Mouse (Mus musculus) midbrain, embryonic 12.5 days (tissue): ENCODE data around the gene Abcg5. TPM values are rescaled to one million over a fixed set of nuclear protein-coding genes. Genes with fewer than 3 reads are reported as not detected.

Experiments
- ATAC-seq: fragments of 200-750 bp; cut with Nextera tagmentation; 2 replicates; pipeline ENCODE4 v1.8.0; 2017; ENCODE audit warnings: low read depth, moderate TSS enrichment, moderate library complexity; ENCODE audit not compliant: low FRiP score
- H3K27ac ChIP-seq: fragments of 300-500 bp; sonication (generic); replicated peaks from 2 replicates; pipeline ENCODE4 v1.5.1; 2016; ENCODE audit warnings: mild to moderate bottlenecking
- H3K27me3 ChIP-seq: fragments of 300-500 bp; sonication (generic); 2 replicates; pipeline ENCODE4 v1.6.1; 2016; ENCODE audit warnings: mild to moderate bottlenecking
- H3K36me3 ChIP-seq: fragments of 300-500 bp; sonication (generic); 2 replicates; pipeline ENCODE4 v1.6.1; 2016
- H3K4me1 ChIP-seq: fragments of 300-500 bp; sonication (generic); 2 replicates; pipeline ENCODE4 v1.6.1; 2016
- H3K4me2 ChIP-seq: fragments of 300-500 bp; sonication (generic); replicated peaks from 2 replicates; pipeline ENCODE4 v1.6.1; 2016; ENCODE audit warnings: mild to moderate bottlenecking, moderate library complexity
- H3K4me3 ChIP-seq: fragments of 300-500 bp; sonication (generic); 2 replicates; pipeline ENCODE4 v1.5.1; 2016; ENCODE audit warnings: mild to moderate bottlenecking
- H3K9ac ChIP-seq: fragments of 300-500 bp; sonication (generic); replicated peaks from 2 replicates; pipeline ENCODE4 v1.6.1; 2016; ENCODE audit warnings: mild to moderate bottlenecking, moderate library complexity
- H3K9me3 ChIP-seq: fragments of 300-500 bp; sonication (generic); 2 replicates; pipeline ENCODE4 v1.6.1; 2016; ENCODE audit warnings: mild to moderate bottlenecking
- WGBS: fragments of 180-500 bp; shearing (Covaris S2); methylation state at CpG from one replicate; pipeline ENCODE4 v1.1.7; 2016; 5-methylcytosine and 5-hydroxymethylcytosine counted together
- polyA plus RNA-seq: library from polyadenylated mRNA; unstranded; fragments of >200 nt; fragmentation: Nextera tagmentation; extraction: Ambion mirVana; gene quantifications from 2 replicates; pipeline ENCODE4 v1.2.1, GENCODE M21; 2016

The Abcg5 gene
- polyA plus RNA-seq, 1 experiment from 2014 or later = 1.2 TPM

DNA sequence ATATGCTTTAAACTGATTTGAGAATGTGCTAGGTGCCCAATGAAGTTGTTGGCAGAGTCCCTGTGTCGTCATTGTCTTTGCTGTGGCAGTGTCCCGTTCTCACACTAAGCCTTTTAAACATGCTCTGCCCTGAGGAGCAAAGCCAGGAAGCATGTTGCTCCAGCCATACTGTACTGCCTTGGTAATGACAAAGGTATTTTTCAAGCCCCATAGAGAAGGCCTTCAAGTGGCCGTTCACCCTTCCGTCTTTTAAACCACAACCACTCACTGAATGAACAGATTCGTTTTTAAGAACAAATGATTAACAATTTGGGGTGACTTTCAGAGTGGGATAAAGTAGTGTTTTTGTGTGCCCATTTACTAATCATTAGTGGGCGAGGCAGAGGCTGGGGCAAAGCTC is 61.6 kb downstream of the Abcg5 start:
- no peak overlapping the region for H3K9ac ChIP-seq
- ATAC-seq = no peak
- H3K4me1 ChIP-seq = no peaks in the 10 kb centered on the region
- no peak overlapping the region for H3K27ac ChIP-seq
- H3K36me3 ChIP-seq = no peaks in the 10 kb centered on the region
- H3K27me3 ChIP-seq = no peaks in the 10 kb centered on the region; the same call in 1 of the 2 replicates
- H3K9me3 ChIP-seq = no peaks in the 10 kb centered on the region
- H3K4me2 ChIP-seq = no peak overlapping the region
- no peak overlapping the region for H3K4me3 ChIP-seq
- 85% methylated on average over 6 of the region's 6 CpGs for WGBS

DNA sequence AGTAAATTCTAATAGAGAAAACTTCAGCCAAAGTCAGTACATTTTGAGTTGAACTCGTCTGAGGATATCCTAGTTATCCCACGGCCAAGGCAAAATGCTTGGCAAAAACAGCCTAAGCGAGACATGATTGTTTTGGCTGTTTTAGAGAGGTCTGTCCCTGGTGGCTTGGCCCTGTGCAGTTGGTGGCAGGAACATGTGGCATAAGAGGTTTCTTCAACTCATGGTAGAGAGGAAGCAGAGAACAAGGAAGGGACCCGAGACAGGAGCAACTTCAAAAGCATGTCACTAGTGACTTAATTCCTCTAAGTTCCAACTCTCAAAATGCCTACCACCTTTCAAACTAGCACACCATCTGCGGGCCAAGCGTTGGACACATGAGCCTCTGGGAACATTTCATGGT is 62.2 kb downstream of the Abcg5 start:
- no peak overlapping the region for H3K27ac ChIP-seq
- H3K9me3 ChIP-seq = no peaks in the 10 kb centered on the region
- 88% methylated on average over 6 of the region's 6 CpGs for WGBS
- no peak overlapping the region for H3K4me3 ChIP-seq
- ATAC-seq = no peak
- H3K4me1 ChIP-seq = no peaks in the 10 kb centered on the region
- H3K4me2 ChIP-seq = no peak overlapping the region
- H3K27me3 ChIP-seq = no peaks in the 10 kb centered on the region; the same call in 1 of the 2 replicates
- no peaks in the 10 kb centered on the region for H3K36me3 ChIP-seq
- no peak overlapping the region for H3K9ac ChIP-seq

DNA sequence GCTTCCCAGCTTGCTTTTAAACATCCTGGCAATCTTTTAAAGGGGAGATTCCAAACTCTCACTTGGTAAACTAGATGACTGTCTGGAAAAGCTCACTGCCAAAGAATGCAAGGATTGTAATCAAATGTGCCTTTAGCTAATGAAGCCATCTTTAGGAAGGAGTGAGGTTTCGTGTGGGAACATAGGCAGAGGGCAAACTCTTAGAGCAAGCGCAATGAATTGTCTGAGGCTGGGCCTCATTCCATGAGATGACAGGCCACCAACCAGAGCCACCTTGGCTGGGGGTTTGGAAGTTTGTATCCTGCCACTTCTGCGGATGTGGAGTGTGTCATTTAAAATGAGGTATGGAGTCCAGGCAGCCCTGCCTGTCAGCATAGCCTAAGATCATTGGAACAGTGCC is 62.7 kb downstream of the Abcg5 start:
- H3K9me3 ChIP-seq = no peaks in the 10 kb centered on the region

DNA sequence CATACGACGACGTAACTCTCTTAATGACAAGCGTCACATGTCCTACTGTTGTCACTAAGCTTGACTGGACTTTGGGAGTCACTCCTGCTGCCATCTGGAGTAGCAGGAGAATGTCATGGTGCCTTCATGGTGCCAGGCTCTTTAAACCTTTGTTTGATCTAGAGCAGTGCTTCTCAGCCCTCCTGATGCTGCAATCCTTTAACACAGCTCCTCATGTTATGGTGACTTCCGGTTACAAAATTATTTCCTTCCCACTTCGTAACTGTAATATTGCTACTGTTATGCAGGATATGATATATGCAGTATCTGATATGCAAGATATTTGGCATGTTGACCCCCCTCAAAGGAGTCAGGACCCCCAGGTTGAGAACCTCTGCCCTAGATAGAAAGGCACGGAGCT is 63.7 kb downstream of the Abcg5 start:
- Histone ChIP-seq H3K27ac (no peak overlapping the region), H3K9me3 (no peaks in the 10 kb centered on the region), H3K9ac (no peak overlapping the region), H3K4me3 (no peak overlapping the region), H3K4me2 (no peak overlapping the region), H3K27me3 (no peaks in the 10 kb centered on the region), H3K36me3 (peaks cover 4% of the 10 kb centered on the region), H3K4me1 (no peaks in the 10 kb centered on the region)
- 90% methylated on average over 7 of the region's 7 CpGs for WGBS
- ATAC-seq = no peak

More for the DNA sequence above, 62.7 kb downstream of the Abcg5 start:
- H3K4me1 ChIP-seq = no peaks in the 10 kb centered on the region
- H3K27ac ChIP-seq = no peak overlapping the region
- WGBS = 79% methylated on average over 3 of the region's 3 CpGs
- ATAC-seq = no peak
- H3K9ac ChIP-seq = no peak overlapping the region
- H3K4me3 ChIP-seq = no peak overlapping the region
- no peaks in the 10 kb centered on the region for H3K36me3 ChIP-seq
- H3K27me3 ChIP-seq = no peaks in the 10 kb centered on the region; the same call in 1 of the 2 replicates
- no peak overlapping the region for H3K4me2 ChIP-seq

DNA sequence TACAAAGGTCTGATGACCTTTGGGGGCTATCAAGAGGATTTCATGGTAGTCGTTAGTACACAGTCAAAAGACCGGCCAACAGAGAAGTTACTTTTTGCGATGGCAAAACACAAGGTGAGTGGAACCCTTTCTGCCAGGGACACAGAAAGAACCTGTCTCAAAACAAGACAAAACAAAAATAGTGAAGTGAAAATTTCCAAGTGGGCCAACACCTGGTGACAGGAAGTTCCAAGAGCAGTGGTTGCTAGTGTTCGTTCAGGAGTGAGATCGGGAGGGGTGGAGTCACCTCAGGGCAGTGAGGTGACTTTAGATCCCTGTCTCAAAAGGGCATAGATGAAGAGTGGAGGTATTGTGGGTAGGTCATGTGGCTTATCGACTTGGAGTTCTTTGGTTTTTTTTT is 64.9 kb downstream of the Abcg5 start:
- Histone ChIP-seq H3K27me3 (no peaks in the 10 kb centered on the region), H3K4me3 (no peak overlapping the region), H3K4me1 (no peaks in the 10 kb centered on the region), H3K36me3 (peaks cover 15% of the 10 kb centered on the region), H3K4me2 (no peak overlapping the region), H3K9ac (no peak overlapping the region), H3K27ac (no peak overlapping the region), H3K9me3 (peaks cover 6% of the 10 kb centered on the region; the same call in 1 of the 2 replicates)
- ATAC-seq = no peak
- WGBS = 91% methylated on average over 6 of the region's 6 CpGs

DNA sequence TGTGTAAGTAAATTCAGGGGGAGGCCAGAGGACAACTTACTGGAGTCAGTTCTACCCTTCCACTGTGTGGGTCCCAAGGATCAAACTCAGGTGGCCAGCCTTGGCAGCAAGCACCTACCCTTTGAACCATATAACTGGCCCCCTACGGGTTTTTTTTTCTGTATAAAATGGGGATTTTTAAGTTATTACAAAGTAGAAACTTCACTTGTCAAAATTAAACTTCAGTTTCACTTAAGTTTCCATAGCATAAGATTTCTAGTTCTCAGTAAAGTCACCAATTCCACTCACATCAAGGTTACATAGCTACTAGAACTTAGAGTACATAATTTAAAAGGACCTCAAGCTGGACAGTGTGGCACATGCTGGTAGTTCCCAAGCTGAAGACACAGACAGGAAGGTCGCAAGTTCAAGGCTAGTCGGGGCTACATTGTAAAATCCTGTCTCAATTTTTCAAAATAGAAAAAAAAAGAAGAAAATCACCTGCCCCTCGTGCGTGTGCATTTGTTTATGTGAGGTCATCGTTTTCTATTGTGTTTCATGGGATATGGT is 66.2 kb downstream of the Abcg5 start:
- H3K9ac ChIP-seq = no peak overlapping the region
- H3K27me3 ChIP-seq = no peaks in the 10 kb centered on the region
- H3K4me2 ChIP-seq = no peak overlapping the region
- ATAC-seq = no peak
- peaks cover 16% of the 10 kb centered on the region for H3K36me3 ChIP-seq
- H3K4me3 ChIP-seq = no peak overlapping the region
- no peak overlapping the region for H3K27ac ChIP-seq
- 88% methylated on average over 6 of the region's 6 CpGs for WGBS
- H3K9me3 ChIP-seq = peaks cover 6% of the 10 kb centered on the region; the same call in 1 of the 2 replicates
- no peaks in the 10 kb centered on the region for H3K4me1 ChIP-seq

DNA sequence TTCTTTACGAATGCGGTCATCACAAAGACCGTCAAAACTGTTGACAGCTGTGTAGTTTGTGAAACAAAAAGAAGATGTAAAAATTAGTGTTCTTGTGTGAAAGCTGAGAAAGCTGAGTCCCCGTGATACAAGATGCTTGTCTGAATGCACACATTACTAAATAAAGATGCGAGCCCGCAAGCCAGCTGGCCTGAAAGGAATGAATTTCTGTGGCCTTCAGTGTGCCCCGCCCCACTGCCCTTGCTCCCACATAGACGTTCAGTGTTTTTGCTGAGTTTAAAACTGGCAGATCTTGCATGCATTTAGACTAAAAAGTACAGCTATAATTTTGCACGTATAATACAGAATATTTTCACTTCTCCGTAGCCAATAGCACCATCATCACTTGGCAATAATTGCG is 67.0 kb downstream of the Abcg5 start:
- Histone ChIP-seq H3K27me3 (no peaks in the 10 kb centered on the region), H3K9me3 (peaks cover 6% of the 10 kb centered on the region; the same call in 1 of the 2 replicates), H3K4me3 (no peak overlapping the region), H3K36me3 (peaks cover 16% of the 10 kb centered on the region), H3K4me1 (no peaks in the 10 kb centered on the region), H3K27ac (no peak overlapping the region), H3K4me2 (no peak overlapping the region), H3K9ac (no peak overlapping the region)
- no peak for ATAC-seq
- WGBS = 87% methylated on average over 11 of the region's 11 CpGs

DNA sequence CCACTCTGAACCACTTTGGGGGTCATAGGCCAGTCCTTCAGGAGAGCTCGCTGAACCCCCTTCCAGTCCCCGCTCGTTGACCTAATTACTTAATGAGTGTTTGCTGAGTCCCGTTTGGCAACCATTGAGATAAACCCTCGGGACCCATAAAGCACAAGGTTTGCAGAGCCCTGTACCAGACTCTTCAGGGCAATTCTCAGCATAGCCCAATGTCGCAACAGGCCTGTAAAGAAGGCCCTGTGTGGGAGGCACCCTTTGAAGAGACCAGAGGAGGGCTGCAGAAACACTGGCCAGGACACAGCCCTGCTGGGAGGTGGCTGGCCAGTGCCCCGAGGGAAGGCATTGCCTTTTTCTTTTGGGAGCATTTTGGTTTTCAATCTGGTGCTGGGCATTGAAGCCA is 70.8 kb downstream of the Abcg5 start:
- peaks cover 6% of the 10 kb centered on the region; the same call in 1 of the 2 replicates for H3K9me3 ChIP-seq
- WGBS = 84% methylated on average over 7 of the region's 7 CpGs
- H3K4me2 ChIP-seq = no peak overlapping the region
- no peak overlapping the region for H3K9ac ChIP-seq
- no peaks in the 10 kb centered on the region for H3K4me1 ChIP-seq
- no peak for ATAC-seq
- H3K36me3 ChIP-seq = peaks cover 16% of the 10 kb centered on the region
- H3K27ac ChIP-seq = no peak overlapping the region
- H3K27me3 ChIP-seq = no peaks in the 10 kb centered on the region
- H3K4me3 ChIP-seq = no peak overlapping the region

DNA sequence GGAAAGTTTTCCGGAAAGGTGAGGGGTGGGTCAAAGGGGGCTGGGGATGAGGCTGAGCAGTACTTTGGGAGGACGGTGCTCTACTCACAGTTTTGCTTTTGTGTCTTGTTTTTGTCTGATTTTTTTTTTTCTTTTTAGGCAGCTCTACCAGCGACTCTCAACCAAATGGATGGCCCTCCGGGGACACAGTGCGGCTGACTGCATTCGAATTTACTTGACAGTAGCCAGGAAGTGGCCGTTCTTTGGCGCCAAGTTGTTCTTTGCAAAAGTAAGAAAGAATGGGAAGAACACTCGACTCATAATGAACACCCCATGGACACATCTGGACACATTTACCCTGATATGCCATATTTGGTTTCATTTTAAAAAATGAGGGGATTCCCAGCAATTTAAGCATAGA is 71.3 kb downstream of the Abcg5 start:
- H3K27me3 ChIP-seq = no peaks in the 10 kb centered on the region
- no peak overlapping the region for H3K27ac ChIP-seq
- no peak overlapping the region for H3K9ac ChIP-seq
- no peak overlapping the region for H3K4me2 ChIP-seq
- H3K4me1 ChIP-seq = no peaks in the 10 kb centered on the region
- H3K36me3 ChIP-seq = peaks cover 16% of the 10 kb centered on the region
- no peak for ATAC-seq
- WGBS = 89% methylated on average over 9 of the region's 9 CpGs
- peaks cover 6% of the 10 kb centered on the region; the same call in 1 of the 2 replicates for H3K9me3 ChIP-seq
- H3K4me3 ChIP-seq = no peak overlapping the region

DNA sequence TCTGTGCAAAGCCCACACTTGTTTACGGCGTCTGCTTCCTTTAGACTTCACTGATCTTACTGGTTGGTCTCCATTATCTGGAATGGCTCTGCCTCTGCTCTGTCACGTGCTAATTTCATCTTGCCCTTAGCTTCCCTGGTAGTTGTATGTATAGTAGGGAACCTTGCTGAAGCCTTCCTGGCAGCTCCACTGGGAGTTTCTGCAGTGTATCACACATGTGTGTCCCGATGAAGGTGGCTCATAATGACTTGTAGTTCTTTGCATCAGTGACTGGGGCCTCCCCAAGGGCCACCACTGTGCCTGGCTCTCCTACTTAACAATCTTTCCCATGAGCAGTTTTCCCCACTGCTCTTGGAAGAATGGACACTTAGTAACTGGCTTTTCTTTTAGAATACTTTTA is 74.2 kb downstream of the Abcg5 start:
- WGBS = 88% methylated on average over 4 of the region's 4 CpGs
- no peak overlapping the region for H3K9ac ChIP-seq
- no peak overlapping the region for H3K27ac ChIP-seq
- H3K9me3 ChIP-seq = peaks cover 4% of the 10 kb centered on the region; the same call in 1 of the 2 replicates
- no peaks in the 10 kb centered on the region for H3K4me1 ChIP-seq
- ATAC-seq = no peak
- peaks cover 8% of the 10 kb centered on the region for H3K36me3 ChIP-seq
- no peak overlapping the region for H3K4me3 ChIP-seq
- no peaks in the 10 kb centered on the region for H3K27me3 ChIP-seq
- no peak overlapping the region for H3K4me2 ChIP-seq

Other genes starting within 250 kb of the Abcg5 start
- gene Thada, start 216.8 kb downstream of the Abcg5 start, polyA plus RNA-seq = 11.5 and 11.8 TPM in 2 replicates
- 2.8 and 3.2 TPM in 2 replicates for gene Plekhh2, start 171.1 kb downstream of the Abcg5 start, polyA plus RNA-seq
- 31.5 and 33.3 TPM in 2 replicates for gene Dync2li1, start 56.5 kb downstream of the Abcg5 start, polyA plus RNA-seq
- 0.08 TPM in 1 of 2 replicates, not detected in the other for gene Abcg8, start 6.7 kb downstream of the Abcg5 start, polyA plus RNA-seq
- gene Lrpprc, start 107.8 kb upstream of the Abcg5 start, polyA plus RNA-seq = 49.5 and 53.3 TPM in 2 replicates